Mouse (Mus musculus) intestine, embryonic 14.5 days (tissue): ENCODE measurements at regions not wholly inside any gene's neighbourhood (a gene's known extent, or its start where the extent isn't known, plus 50 kb on each side); places are given as distances from the start of the nearest gene placed in this dataset.

Experiments used
- ATAC-seq: fragments of 200-750 bp; cut with Nextera tagmentation; replicated peaks from 2 replicates; pipeline ENCODE4 v1.8.0; 2017; ENCODE audit warnings: low read depth, moderate number of reproducible peaks, moderate TSS enrichment, moderate library complexity; ENCODE audit not compliant: low FRiP score, low TSS enrichment
- DNase-seq: peaks from one replicate; pipeline ENCODE4 v3.0.0-alpha.2; 2018; ENCODE audit warnings: low spot score
- H3K27ac ChIP-seq: fragments of 300-500 bp; sonication (generic); 2 replicates; pipeline ENCODE4 v1.5.1; 2014; ENCODE audit warnings: low read depth, mild to moderate bottlenecking, control low read depth
- H3K27me3 ChIP-seq: fragments of 300-500 bp; sonication (generic); replicated peaks from 2 replicates; pipeline ENCODE4 v1.6.1; 2014; ENCODE audit warnings: low read length, control low read depth; ENCODE audit not compliant: control insufficient read depth, insufficient read depth
- H3K36me3 ChIP-seq: fragments of 300-500 bp; sonication (generic); 2 replicates; pipeline ENCODE4 v1.6.1; 2014; ENCODE audit warnings: low read length, control low read depth; ENCODE audit not compliant: control insufficient read depth, insufficient read depth
- H3K4me1 ChIP-seq: fragments of 300-500 bp; sonication (generic); replicated peaks from 2 replicates; pipeline ENCODE4 v1.6.1; 2014; ENCODE audit warnings: low read length, control low read depth, mixed read lengths; ENCODE audit not compliant: control insufficient read depth, insufficient read depth
- H3K4me2 ChIP-seq: fragments of 300-500 bp; sonication (generic); 2 replicates; pipeline ENCODE4 v1.6.1; 2014; ENCODE audit warnings: low read length
- H3K4me3 ChIP-seq: fragments of 300-500 bp; sonication (generic); 2 replicates; pipeline ENCODE4 v1.5.1; 2014; ENCODE audit warnings: low read depth, low read length, control low read depth, mixed read lengths
- H3K9ac ChIP-seq: fragments of 300-500 bp; sonication (generic); 2 replicates; pipeline ENCODE4 v1.6.1; 2014; ENCODE audit warnings: mild to moderate bottlenecking, low read length
- H3K9me3 ChIP-seq: fragments of 300-500 bp; sonication (generic); 2 replicates; pipeline ENCODE4 v1.6.1; 2016; ENCODE audit warnings: low read length, control low read depth; ENCODE audit not compliant: control insufficient read depth
- WGBS: fragments of 180-500 bp; shearing (Covaris S2); extraction: QIAGEN DNeasy Blood & Tissue Kit; methylation state at CpG from one replicate; pipeline ENCODE4 v1.1.7; 2014; 5-methylcytosine and 5-hydroxymethylcytosine counted together

DNA sequence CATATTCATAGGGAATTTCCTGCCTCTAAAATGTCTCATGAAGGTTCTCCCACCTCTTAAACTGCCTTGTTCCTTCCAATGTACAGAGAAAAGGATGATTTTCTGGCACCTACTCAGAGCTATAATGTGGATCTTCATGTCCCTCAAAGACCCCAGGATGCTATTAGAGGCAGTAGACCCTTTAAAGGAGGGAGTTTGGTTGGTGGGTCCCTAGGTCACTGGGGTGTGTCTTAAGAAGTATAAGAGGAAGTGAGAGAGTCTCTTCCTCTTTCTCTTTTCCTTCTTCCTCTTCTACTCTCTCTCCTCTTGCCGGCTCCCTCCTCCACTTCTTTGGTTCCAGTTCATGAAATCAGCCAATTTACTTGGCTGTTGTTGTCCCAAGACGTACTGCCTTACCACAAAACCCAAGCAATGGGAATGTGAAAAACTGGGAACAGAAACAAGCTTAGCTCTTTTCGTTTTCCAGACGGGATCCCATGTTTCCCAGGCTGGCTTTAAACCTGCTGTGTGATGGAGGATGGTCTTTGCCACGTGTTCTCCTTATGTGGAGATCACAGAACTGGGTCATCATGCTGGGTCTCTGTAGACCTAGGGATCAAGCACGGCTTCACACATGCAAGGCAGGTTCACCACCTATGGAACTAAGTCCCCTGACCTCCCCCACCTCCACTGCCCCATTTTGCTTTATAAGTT, 74.9 kb downstream of the Kctd12 start:
- no peak overlapping the region for H3K9ac ChIP-seq
- H3K36me3 ChIP-seq = no peaks in the 10 kb centered on the region
- H3K4me1 ChIP-seq = peaks cover 4% of the 10 kb centered on the region; the same call in 1 of the 2 replicates
- no peak for DNase-seq
- H3K27me3 ChIP-seq = no peaks in the 10 kb centered on the region
- no peak overlapping the region for H3K27ac ChIP-seq
- WGBS = 87% methylated on average over 6 of the region's 6 CpGs
- ATAC-seq = no peak
- no peaks in the 10 kb centered on the region for H3K9me3 ChIP-seq
- H3K4me2 ChIP-seq = no peak overlapping the region
- H3K4me3 ChIP-seq = no peak overlapping the region

DNA sequence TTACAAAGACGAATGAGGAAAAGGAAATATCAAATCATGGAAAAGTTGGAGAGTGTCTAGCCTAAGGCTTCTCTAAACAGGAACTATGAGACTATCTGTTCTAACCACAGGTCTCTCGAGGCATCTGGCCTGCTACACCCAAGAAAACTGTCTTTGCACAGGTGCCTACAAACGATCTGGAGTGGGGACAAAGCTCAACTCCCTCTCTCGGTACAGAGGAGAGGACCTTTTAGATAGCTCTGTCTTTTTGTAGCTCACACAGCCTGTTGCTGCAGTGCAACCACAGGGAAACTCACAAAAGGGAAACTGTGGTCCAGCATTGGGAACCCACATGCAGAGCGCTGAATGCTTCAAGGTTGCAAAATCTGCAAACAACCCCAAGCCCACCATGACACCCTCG, 75.6 kb downstream of the Kctd12 start:
- Histone ChIP-seq H3K36me3 (no peaks in the 10 kb centered on the region), H3K9me3 (no peaks in the 10 kb centered on the region), H3K9ac (no peak overlapping the region), H3K4me1 (peaks cover 4% of the 10 kb centered on the region; the same call in 1 of the 2 replicates), H3K4me3 (no peak overlapping the region), H3K4me2 (no peak overlapping the region), H3K27me3 (no peaks in the 10 kb centered on the region), H3K27ac (no peak overlapping the region)
- ATAC-seq (no peak), DNase-seq (no peak)
- WGBS = 81% methylated on average over 6 of the region's 6 CpGs

- no peaks in the 10 kb centered on the region for H3K9me3 ChIP-seq
- H3K9ac ChIP-seq = no peak overlapping the region
- no peak overlapping the region for H3K4me2 ChIP-seq
- H3K27me3 ChIP-seq = no peaks in the 10 kb centered on the region
- no peaks in the 10 kb centered on the region for H3K36me3 ChIP-seq
- H3K4me1 ChIP-seq = peaks cover 4% of the 10 kb centered on the region; the same call in 1 of the 2 replicates
- no peak for DNase-seq
- ATAC-seq = no peak
- H3K27ac ChIP-seq = no peak overlapping the region
- no peak overlapping the region for H3K4me3 ChIP-seq
- 87% methylated on average over 1 of the region's 1 CpGs for WGBS
Observed at GRCm38 (mm10) chr14:102906286-102906685, 76.2 kb downstream of the Kctd12 start.

DNA sequence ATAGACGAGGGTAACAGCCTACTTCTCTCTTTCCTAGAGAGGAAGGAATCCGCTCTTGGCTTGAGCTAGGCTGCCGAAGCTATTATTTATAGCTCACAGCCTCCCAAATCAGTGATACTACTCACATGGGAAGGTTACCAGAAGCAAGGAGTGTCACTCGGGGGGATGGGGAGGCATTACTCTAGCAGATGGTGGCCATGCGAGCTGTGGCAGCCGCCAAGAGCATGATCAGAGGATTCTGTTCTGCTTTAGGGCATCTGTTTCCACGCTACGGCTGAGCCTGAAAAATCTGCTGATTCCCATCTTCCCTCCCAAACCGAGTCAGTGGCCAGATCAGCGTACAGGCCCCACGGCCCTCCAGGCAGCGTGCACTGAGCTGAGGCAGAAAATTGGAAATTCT, 79.5 kb downstream of the Kctd12 start:
- Histone ChIP-seq H3K9ac (no peak overlapping the region), H3K4me2 (peak overlapping the region; percentile 20; the same call in 1 of the 2 replicates), H3K27ac (peak overlapping the region; percentile 33; the same call in 1 of the 2 replicates), H3K27me3 (no peaks in the 10 kb centered on the region), H3K36me3 (no peaks in the 10 kb centered on the region), H3K4me1 (peaks cover 4% of the 10 kb centered on the region; the same call in 1 of the 2 replicates), H3K9me3 (no peaks in the 10 kb centered on the region), H3K4me3 (no peak overlapping the region)
- peak; percentile 61 for DNase-seq
- 35% methylated on average over 12 of the region's 12 CpGs for WGBS
- no peak for ATAC-seq

- 88% methylated on average over 7 of the region's 7 CpGs for WGBS
- Histone ChIP-seq H3K36me3 (no peaks in the 10 kb centered on the region), H3K4me2 (no peak overlapping the region; the same call in 1 of the 2 replicates), H3K9me3 (no peaks in the 10 kb centered on the region), H3K4me3 (no peak overlapping the region), H3K27ac (no peak overlapping the region), H3K4me1 (peaks cover 4% of the 10 kb centered on the region; the same call in 1 of the 2 replicates), H3K9ac (no peak overlapping the region), H3K27me3 (no peaks in the 10 kb centered on the region)
- ATAC-seq (no peak), DNase-seq (no peak)
Observed at GRCm38 (mm10) chr14:102902236-102902635, 80.2 kb downstream of the Kctd12 start.

GRCm38 (mm10) chr14:102898445-102898844, 84.0 kb downstream of the Kctd12 start:
- no peak overlapping the region for H3K27ac ChIP-seq
- no peak overlapping the region for H3K4me3 ChIP-seq
- H3K4me1 ChIP-seq = peaks cover 4% of the 10 kb centered on the region; the same call in 1 of the 2 replicates
- DNase-seq = no peak
- ATAC-seq = no peak
- no peaks in the 10 kb centered on the region for H3K27me3 ChIP-seq
- H3K36me3 ChIP-seq = no peaks in the 10 kb centered on the region
- no peak overlapping the region for H3K4me2 ChIP-seq
- no peaks in the 10 kb centered on the region for H3K9me3 ChIP-seq
- H3K9ac ChIP-seq = no peak overlapping the region
- whole genome bisulfite sequencing = 86% methylated on average over 4 of the region's 4 CpGs

DNA sequence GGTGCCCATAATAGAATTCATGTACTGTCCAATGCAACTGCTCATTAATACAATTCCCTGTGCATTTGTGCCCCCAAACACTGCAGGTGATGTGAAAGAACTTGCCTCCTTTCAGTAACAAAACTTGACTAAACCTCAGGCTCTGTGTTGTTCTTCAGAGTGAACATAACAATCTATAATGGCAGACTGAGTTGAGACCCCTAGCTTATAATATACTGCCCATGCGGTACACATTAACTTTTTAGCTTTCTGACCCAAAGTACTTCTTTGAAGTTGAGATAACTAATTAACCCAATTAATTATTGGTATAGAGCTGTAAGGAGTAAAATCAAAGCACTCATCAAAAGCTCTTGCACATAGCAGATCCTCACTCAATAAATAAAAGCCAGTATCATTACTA, 85.4 kb downstream of the Kctd12 start:
- no peak for DNase-seq
- ATAC-seq = no peak
- no peaks in the 10 kb centered on the region for H3K27me3 ChIP-seq
- H3K27ac ChIP-seq = no peak overlapping the region
- H3K4me2 ChIP-seq = no peak overlapping the region
- H3K36me3 ChIP-seq = no peaks in the 10 kb centered on the region
- no peaks in the 10 kb centered on the region for H3K9me3 ChIP-seq
- H3K9ac ChIP-seq = no peak overlapping the region
- H3K4me1 ChIP-seq = no peaks in the 10 kb centered on the region
- 78% methylated on average over 1 of the region's 1 CpGs for WGBS
- no peak overlapping the region for H3K4me3 ChIP-seq

DNA sequence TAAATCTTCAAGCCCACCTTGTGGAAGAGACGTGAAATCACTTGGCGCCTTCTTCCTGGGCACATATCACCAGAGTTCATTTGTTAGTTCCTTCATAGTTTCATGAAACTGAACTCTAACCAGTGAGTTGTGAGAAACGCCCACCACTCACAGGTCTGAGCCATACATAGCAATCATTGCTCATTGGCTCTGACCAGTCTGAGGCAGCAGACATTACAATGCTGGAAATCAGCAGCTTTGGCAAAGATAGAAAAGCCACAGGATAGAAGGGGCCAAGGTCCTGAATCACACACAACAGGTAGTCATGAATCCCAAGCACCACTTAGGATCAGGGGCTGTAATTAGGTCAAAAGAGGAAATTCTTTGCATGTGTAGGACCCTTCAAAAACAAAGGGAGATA, 85.9 kb downstream of the Kctd12 start:
- no peaks in the 10 kb centered on the region for H3K9me3 ChIP-seq
- DNase-seq = no peak
- ATAC-seq = no peak
- no peaks in the 10 kb centered on the region for H3K36me3 ChIP-seq
- no peak overlapping the region for H3K27ac ChIP-seq
- no peaks in the 10 kb centered on the region for H3K4me1 ChIP-seq
- H3K4me2 ChIP-seq = no peak overlapping the region
- no peak overlapping the region for H3K9ac ChIP-seq
- 82% methylated on average over 3 of the region's 3 CpGs for WGBS
- H3K4me3 ChIP-seq = no peak overlapping the region
- no peaks in the 10 kb centered on the region for H3K27me3 ChIP-seq

GRCm38 (mm10) chr14:102893241-102893640, 89.2 kb downstream of the Kctd12 start:
- DNase-seq (no peak), ATAC-seq (no peak)
- Histone ChIP-seq H3K9me3 (no peaks in the 10 kb centered on the region), H3K4me1 (no peaks in the 10 kb centered on the region), H3K36me3 (no peaks in the 10 kb centered on the region), H3K9ac (no peak overlapping the region), H3K27me3 (no peaks in the 10 kb centered on the region), H3K4me2 (no peak overlapping the region), H3K4me3 (no peak overlapping the region), H3K27ac (no peak overlapping the region)
- WGBS = 92% methylated on average over 7 of the region's 7 CpGs
